Mouse (Mus musculus): ENCODE measurements at regions not wholly inside any gene's neighbourhood (a gene's known extent, or its start where the extent isn't known, plus 50 kb on each side); places are given as distances from the start of the nearest gene placed in this dataset.
"Not testable (repeated sequence)": the region's sequence is repeated elsewhere in the genome, so short reads cannot be mapped to it uniquely, and the experiment has no call there.

- DNase-seq, result no peak
These were observed 1039.7 kb downstream of the Adam6a start for GRCm38 (mm10) chr12:114583371-114583770.

- no peak for DNase-seq
These were observed 1043.5 kb downstream of the Adam6a start for GRCm38 (mm10) chr12:114587227-114587626.

GRCm38 (mm10) chr12:114597672-114598071 is 1054.0 kb downstream of the Adam6a start:
- DNase-seq, result no peak

GRCm38 (mm10) chr12:114609171-114609570 is 1065.5 kb downstream of the Adam6a start:
- no peak for DNase-seq

GRCm38 (mm10) chr12:114612108-114612507 is 1068.4 kb downstream of the Adam6a start:
- DNase-seq, result no peak

GRCm38 (mm10) chr12:114615179-114615578 is 1071.5 kb downstream of the Adam6a start:
- no peak for DNase-seq

- DNase-seq, result no peak
These were observed 1072.0 kb downstream of the Adam6a start for GRCm38 (mm10) chr12:114615712-114616111.

- no peak for DNase-seq
These were observed 1097.4 kb downstream of the Adam6a start for GRCm38 (mm10) chr12:114641089-114641488.

GRCm38 (mm10) chr12:114646372-114646771 is 1102.7 kb downstream of the Adam6a start:
- no peak for DNase-seq

GRCm38 (mm10) chr12:114650432-114651101 is 1106.9 kb downstream of the Adam6a start:
- not testable (repeated sequence) for DNase-seq

- not testable (repeated sequence) for DNase-seq
These were observed 1113.4 kb downstream of the Adam6a start for GRCm38 (mm10) chr12:114657134-114657533.

Measured in kidney, postnatal 14 days (tissue).